Mouse (Mus musculus): ENCODE measurements around the gene Slco3a1. TPM values are rescaled to one million over a fixed set of nuclear protein-coding genes. Genes with fewer than 3 reads are reported as not detected.
A peak's percentile ranks its signal among the peaks of the same experiment; 100 is the strongest.

The Slco3a1 gene
- polyA plus RNA-seq, 1 experiment from 2014 or later, result 7.9 TPM

DNA sequence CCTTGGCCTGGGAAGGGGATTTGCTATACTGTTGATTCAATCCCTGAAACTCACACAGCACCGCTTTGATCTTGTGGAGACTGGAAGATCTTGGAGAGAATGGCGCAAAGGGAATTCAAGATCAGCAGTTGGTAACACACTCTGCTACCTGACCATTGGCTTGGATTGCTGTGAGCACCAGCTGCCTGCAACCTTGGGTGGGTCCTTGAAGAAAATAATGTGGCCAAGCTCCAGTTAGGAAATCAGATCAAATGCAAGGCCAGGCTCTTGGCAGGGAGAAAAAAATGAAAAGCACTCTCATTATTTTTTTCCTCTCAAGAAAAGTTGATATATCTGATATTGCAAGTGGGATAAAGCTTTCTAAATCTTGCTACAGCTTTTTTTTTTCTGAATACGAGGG is 298.3 kb downstream of the Slco3a1 start:
- Histone ChIP-seq H3K9me3 (no peaks in the 10 kb centered on the region), H3K27me3 (replicated peaks; ENCODE audit: low read depth, poor library complexity, severe bottlenecking) (no peaks in the 10 kb centered on the region), H3K4me3 (no peak overlapping the region), H3K27ac (replicated peaks) (no peak overlapping the region), H3K4me1 (no peaks in the 10 kb centered on the region), H3K36me3 (replicated peaks) (no peaks in the 10 kb centered on the region)
- DNase-seq (ENCODE audit: low spot score), result no peak
- 80% methylated on average over 3 of the region's 3 CpGs for WGBS

DNA sequence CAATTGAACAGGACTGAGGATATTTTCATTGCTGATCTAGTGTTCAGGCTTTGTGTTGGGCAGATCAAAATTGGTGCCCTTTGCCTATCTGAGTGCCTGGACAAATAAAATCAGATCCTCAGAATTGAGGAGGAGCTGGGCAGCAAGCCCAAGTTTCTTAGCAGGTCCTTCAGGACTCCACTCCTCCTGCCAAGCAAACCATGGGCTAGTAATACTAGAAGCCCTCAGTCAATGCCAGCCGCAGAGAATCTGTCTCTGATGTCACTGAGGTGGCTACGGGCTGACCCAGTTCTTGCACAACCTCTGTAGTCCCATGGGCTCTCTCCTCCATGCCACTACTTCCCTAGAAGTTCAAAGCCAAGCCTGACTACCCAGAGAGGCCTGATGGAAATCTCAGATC is 302.5 kb downstream of the Slco3a1 start:
- WGBS, result 83% methylated on average over 2 of the region's 2 CpGs
- Histone ChIP-seq H3K27me3 (replicated peaks; ENCODE audit: low read depth, poor library complexity, severe bottlenecking) (no peaks in the 10 kb centered on the region), H3K36me3 (replicated peaks) (no peaks in the 10 kb centered on the region), H3K27ac (replicated peaks) (no peak overlapping the region), H3K9me3 (no peaks in the 10 kb centered on the region), H3K4me3 (no peak overlapping the region), H3K4me1 (no peaks in the 10 kb centered on the region)
- no peak for DNase-seq (ENCODE audit: low spot score)

DNA sequence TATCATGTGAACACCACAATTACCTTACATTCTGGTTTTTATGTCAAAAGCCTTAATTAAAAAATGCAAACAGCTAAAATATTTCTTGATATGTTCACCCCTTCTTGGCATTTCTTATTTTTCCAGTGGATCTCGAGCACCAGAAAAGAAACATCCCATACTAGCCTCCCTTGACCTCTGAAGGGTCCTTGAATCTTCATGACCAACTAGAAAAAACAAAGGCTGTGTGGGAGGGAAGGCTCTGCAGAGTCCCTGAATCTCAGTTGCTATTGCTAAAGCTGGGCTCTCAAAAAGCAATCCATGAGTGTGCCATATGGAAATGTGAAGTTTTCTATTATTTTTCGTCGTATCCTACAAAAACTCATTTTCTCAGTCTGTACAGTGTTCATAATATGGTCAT is 313.3 kb downstream of the Slco3a1 start:
- 86% methylated on average over 3 of the region's 3 CpGs for WGBS
- Histone ChIP-seq H3K4me1 (peaks cover 29% of the 10 kb centered on the region), H3K4me3 (no peak overlapping the region), H3K36me3 (replicated peaks) (no peaks in the 10 kb centered on the region), H3K27me3 (replicated peaks; ENCODE audit: low read depth, poor library complexity, severe bottlenecking) (no peaks in the 10 kb centered on the region), H3K27ac (replicated peaks) (no peak overlapping the region), H3K9me3 (peaks cover 3% of the 10 kb centered on the region; the same call in 1 of the 2 replicates)
- DNase-seq (ENCODE audit: low spot score), result no peak

DNA sequence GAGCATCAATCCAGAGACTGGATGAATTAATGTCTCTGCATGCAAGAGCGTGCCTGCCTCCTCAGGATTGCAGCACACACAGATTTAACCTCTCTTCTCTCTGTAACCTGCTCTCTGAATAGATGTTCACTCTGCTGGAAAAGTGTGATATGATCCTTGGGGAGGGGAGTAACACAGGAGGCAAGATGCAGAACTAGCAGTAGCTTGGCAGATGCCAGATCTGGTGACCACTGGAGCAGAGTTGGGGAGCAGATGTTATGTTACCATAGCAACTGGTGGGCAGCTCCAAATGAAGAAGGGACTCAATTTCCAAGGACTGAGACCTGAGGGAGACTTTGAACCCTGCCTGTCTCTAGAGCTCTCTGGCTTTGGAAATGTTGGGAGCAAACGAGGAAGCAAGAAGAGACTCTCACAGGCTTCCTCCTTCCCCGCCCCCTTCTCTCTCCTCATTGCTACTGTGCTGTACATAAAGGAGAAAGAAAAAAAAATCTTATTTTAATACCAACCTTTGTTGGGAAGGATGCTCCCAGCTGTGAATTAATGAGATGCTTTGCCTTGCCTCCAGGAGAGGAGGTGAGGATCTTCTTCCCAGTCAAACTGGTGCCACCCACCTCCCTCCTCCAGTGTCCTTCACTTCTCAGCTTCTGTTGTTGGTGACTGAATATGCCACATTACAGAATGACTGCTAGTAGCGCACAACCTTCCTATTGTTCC is 314.0 kb downstream of the Slco3a1 start:
- Histone ChIP-seq H3K4me3 (no peak overlapping the region), H3K27me3 (replicated peaks; ENCODE audit: low read depth, poor library complexity, severe bottlenecking) (no peaks in the 10 kb centered on the region), H3K9me3 (peaks cover 3% of the 10 kb centered on the region; the same call in 1 of the 2 replicates), H3K4me1 (peaks cover 29% of the 10 kb centered on the region), H3K27ac (replicated peaks) (no peak overlapping the region), H3K36me3 (replicated peaks) (no peaks in the 10 kb centered on the region)
- 60% methylated on average over 4 of the region's 4 CpGs for WGBS
- DNase-seq (ENCODE audit: low spot score), result peak; percentile 21

Small RNAs within 50 kb of the gene (microRNA-seq; reads per million reads assigned to microRNA genes)
- gene Gm27459, result not detected
